Mouse (Mus musculus): ENCODE measurements around the gene Pum1. TPM values are rescaled to one million over a fixed set of nuclear protein-coding genes. Genes with fewer than 3 reads are reported as not detected.

Gene Pum1
- polyA plus RNA-seq, 1 experiment from 2014 or later: 86.3 TPM

Other genes with a start within 250 kb of the Pum1 start
- 10.6 and 11.8 TPM in 2 replicates for gene Nkain1, start 89.1 kb upstream of the Pum1 start, polyA plus RNA-seq (2015; fragmentation: Nextera tagmentation; extraction: Ambion mirVana)
- 76.9 and 78.8 TPM in 2 replicates for gene Sdc3, start 129.2 kb downstream of the Pum1 start, polyA plus RNA-seq (2015; fragmentation: Nextera tagmentation; extraction: Ambion mirVana)
- 31.6 and 31.7 TPM in 2 replicates for gene Laptm5, start 249.8 kb downstream of the Pum1 start, polyA plus RNA-seq (2015; fragmentation: Nextera tagmentation; extraction: Ambion mirVana)